Mouse (Mus musculus) layer of hippocampus, adult 18-20 months (tissue): ENCODE results near the gene Fam160a1. TPM values are rescaled to one million over a fixed set of nuclear protein-coding genes. Genes with fewer than 3 reads are reported as not detected.
A peak's percentile ranks its signal among the peaks of the same experiment; 100 is the strongest.

Experiments used
- DNase-seq, 2 experiments: peaks; one replicate each; pipeline ENCODE4 v3.0.0; 2022; ENCODE audit warnings: low spot score in 2 of 2
- total RNA-seq, 2 experiments: library from RNA; stranded (reverse); gene quantifications; 2 replicates each; pipeline ENCODE4 v1.2.3; 2021

Fam160a1 gene
- total RNA-seq, 2 experiments from 2014 or later: 10.1 to 10.5 TPM

GRCm38 (mm10) chr3:85683618-85684017 is 133.5 kb downstream of the Fam160a1 start:
- peak in 1 of 2 experiments; percentile 65 for DNase-seq

- DNase-seq: no peak
Measured at GRCm38 (mm10) chr3:85681136-85681535, 136.0 kb downstream of the Fam160a1 start.

- no peak for DNase-seq
Measured at GRCm38 (mm10) chr3:85679960-85680359, 137.1 kb downstream of the Fam160a1 start.

- no peak for DNase-seq
Measured at GRCm38 (mm10) chr3:85679312-85679933, 137.7 kb downstream of the Fam160a1 start.

GRCm38 (mm10) chr3:85677952-85678351 is 139.1 kb downstream of the Fam160a1 start:
- DNase-seq: no peak

- no peak for DNase-seq
Measured at GRCm38 (mm10) chr3:85677133-85677532, 140.0 kb downstream of the Fam160a1 start.

- DNase-seq: no peak
Measured at GRCm38 (mm10) chr3:85669844-85670243, 147.2 kb downstream of the Fam160a1 start.

GRCm38 (mm10) chr3:85667683-85668082 is 149.4 kb downstream of the Fam160a1 start:
- DNase-seq: no peak

- no peak for DNase-seq
Measured at GRCm38 (mm10) chr3:85666736-85667135, 150.4 kb downstream of the Fam160a1 start.

GRCm38 (mm10) chr3:85666166-85666565 is 150.9 kb downstream of the Fam160a1 start:
- no peak for DNase-seq

GRCm38 (mm10) chr3:85664591-85665171 is 152.4 kb downstream of the Fam160a1 start:
- DNase-seq: peak; percentile 64 to 88

GRCm38 (mm10) chr3:85663826-85664225 is 153.3 kb downstream of the Fam160a1 start:
- DNase-seq: no peak

- DNase-seq: no peak
Measured at GRCm38 (mm10) chr3:85661926-85662813, 154.9 kb downstream of the Fam160a1 start.

GRCm38 (mm10) chr3:85659681-85660080 is 157.4 kb downstream of the Fam160a1 start:
- DNase-seq: no peak

- no peak for DNase-seq
Measured at GRCm38 (mm10) chr3:85655538-85655937, 161.6 kb downstream of the Fam160a1 start.

GRCm38 (mm10) chr3:85652727-85653665 is 164.1 kb downstream of the Fam160a1 start:
- peak in 1 of 2 experiments; percentile 56 for DNase-seq

- DNase-seq: no peak
Measured at GRCm38 (mm10) chr3:85649176-85649575, 167.9 kb downstream of the Fam160a1 start.

- no peak for DNase-seq
Measured at GRCm38 (mm10) chr3:85645517-85646004, 171.5 kb downstream of the Fam160a1 start.

- no peak for DNase-seq
Measured at GRCm38 (mm10) chr3:85644814-85645213, 172.3 kb downstream of the Fam160a1 start.

- no peak for DNase-seq
Measured at GRCm38 (mm10) chr3:85641751-85642150, 175.3 kb downstream of the Fam160a1 start.
